Mouse (Mus musculus) heart, postnatal 36 days (tissue): Measurements from ENCODE around the gene Otulin. TPM values are rescaled to one million over a fixed set of nuclear protein-coding genes. Genes with fewer than 3 reads are reported as not detected.

Experiments used
- DNase-seq, 2 experiments: peaks; one replicate each; pipeline ENCODE4 v3.0.0; 2021 to 2022
- intact Hi-C: fragments of 180-260 bp; cut with DNase I; formaldehyde crosslinking; loops from one replicate; pipeline ENCODE4 v1.15.1; 2025
- microRNA-seq, 2 experiments: library from miRNA; unstranded; fragments of <30 nt; microRNA quantifications; one replicate each; pipeline ENCODE4 v1.2.0; 2021; ENCODE audit warnings: borderline number of aligned reads in 2 of 2
- total RNA-seq, 2 experiments: library from RNA; stranded (reverse); gene quantifications; 2 replicates each; pipeline ENCODE4 v1.2.3; 2021

Gene Otulin
- total RNA-seq, 2 experiments from 2014 or later = 30.4 to 31.0 TPM

GRCm38 (mm10) chr15:27492734-27493133 is 137.8 kb downstream of the Otulin start:
- intact Hi-C loops = no loop called here

More at GRCm38 (mm10) chr15:27492734-27493133, 137.8 kb downstream of the Otulin start:
- DNase-seq = no peak

Small RNA genes lying within 50 kb of the gene (microRNA-seq; reads per million reads assigned to microRNA genes)
- gene Mir7117 = 0 to 2.2 reads per million in 2 experiments

Other genes starting within 250 kb of the Otulin start
- 100 to 1,000 TPM; 188 to 201 TPM for gene Ank, start 164.0 kb downstream of the Otulin start, total RNA-seq
- gene Otulinl, start 50.9 kb upstream of the Otulin start, total RNA-seq = 1 to 10 TPM; 2.3 to 4.1 TPM